Mouse (Mus musculus) erythroblast, adult 5-6 weeks (primary cell): Measurements from ENCODE around the gene Hcn3. TPM values are rescaled to one million over a fixed set of nuclear protein-coding genes. Genes with fewer than 3 reads are reported as not detected.
A peak's percentile ranks its signal among the peaks of the same experiment; 100 is the strongest.
"Not testable (repeated sequence)": the region's sequence is repeated elsewhere in the genome, so short reads cannot be mapped to it uniquely, and the experiment has no call there.

Experiments
- ATAC-seq: replicated peaks from 2 replicates; pipeline ENCODE4 v1.8.0; 2016; ENCODE audit warnings: moderate number of reproducible peaks, mild to moderate bottlenecking, moderate TSS enrichment, inconsistent platforms; ENCODE audit not compliant: poor library complexity, low FRiP score, severe bottlenecking
- total RNA-seq, 2 experiments: library from RNA; stranded (forward) in 1 of 2; stranded (reverse) in 1 of 2; fragments of 150-400 nt in 1 of 2; fragments of 200-764, 138-1000 nt in 1 of 2; gene quantifications; 2 replicates each; pipeline versions ENCODE4 v1.2.3 to v1.2.4; 2015 to 2017; ENCODE audit warnings: low replicate concordance in 2 of 2

Hcn3 gene
- total RNA-seq, 2 experiments from 2014 or later = not detected

GRCm38 (mm10) chr3:89182531-89183057 lies 22.6 kb upstream of the Hcn3 start:
- no peak for ATAC-seq

GRCm38 (mm10) chr3:89181749-89182500 lies 21.9 kb upstream of the Hcn3 start:
- ATAC-seq = no peak

GRCm38 (mm10) chr3:89179056-89179455 lies 19.1 kb upstream of the Hcn3 start:
- no peak for ATAC-seq

- no peak for ATAC-seq
Measured at GRCm38 (mm10) chr3:89178107-89178385, 18.1 kb upstream of the Hcn3 start.

- peak; percentile 89 for ATAC-seq
Measured at GRCm38 (mm10) chr3:89177242-89178106, 17.5 kb upstream of the Hcn3 start, which contains the start of gene Scamp3. TSS of gene Scamp3 (plus strand) at chr3:89177473.

- ATAC-seq = no peak
Measured at GRCm38 (mm10) chr3:89176421-89176820, 16.4 kb upstream of the Hcn3 start.

GRCm38 (mm10) chr3:89175544-89175943 lies 15.5 kb upstream of the Hcn3 start:
- no peak for ATAC-seq

- no peak for ATAC-seq
Measured at GRCm38 (mm10) chr3:89174844-89175243, 14.8 kb upstream of the Hcn3 start.

- ATAC-seq = no peak
Measured at GRCm38 (mm10) chr3:89166945-89167344, 6.9 kb upstream of the Hcn3 start.

- ATAC-seq = peak; percentile 16; the same call in 1 of the 2 replicates
Measured at GRCm38 (mm10) chr3:89165268-89165870, 5.4 kb upstream of the Hcn3 start.

- peak; percentile 98 for ATAC-seq
Measured at GRCm38 (mm10) chr3:89164506-89165267, 4.7 kb upstream of the Hcn3 start, which contains the start of gene Clk2. TSS of gene Clk2 (plus strand) at chr3:89164795.

GRCm38 (mm10) chr3:89163643-89164245 lies 3.7 kb upstream of the Hcn3 start:
- 0 out of 2 replicates have a peak, but pooled peaks have one; percentile 6 for ATAC-seq

GRCm38 (mm10) chr3:89163123-89163522 lies 3.1 kb upstream of the Hcn3 start:
- no peak for ATAC-seq

- ATAC-seq = no peak
Measured at GRCm38 (mm10) chr3:89161786-89162185, 1.8 kb upstream of the Hcn3 start.

- ATAC-seq = not testable (repeated sequence)
Measured at GRCm38 (mm10) chr3:89161207-89161606, 1.2 kb upstream of the Hcn3 start.

GRCm38 (mm10) chr3:89159211-89159610 lies 785 bp downstream of the Hcn3 start:
- ATAC-seq = no peak

- no peak; the same call in 1 of the 2 replicates for ATAC-seq
Measured at GRCm38 (mm10) chr3:89158651-89159050, 1.3 kb downstream of the Hcn3 start.

GRCm38 (mm10) chr3:89156951-89157350 lies 3.0 kb downstream of the Hcn3 start:
- ATAC-seq = no peak
